Mouse (Mus musculus) heart, embryonic 13.5 days (tissue): Measurements from ENCODE around the gene Per3. TPM values are rescaled to one million over a fixed set of nuclear protein-coding genes. Genes with fewer than 3 reads are reported as not detected.

ENCODE experiments used
- ATAC-seq: fragments of 200-750 bp; cut with Nextera tagmentation; 2 replicates; pipeline ENCODE4 v1.8.0; 2017; ENCODE audit warnings: moderate TSS enrichment; ENCODE audit not compliant: insufficient number of reproducible peaks, low FRiP score, low TSS enrichment; ENCODE audit errors: extremely low read depth
- H3K27ac ChIP-seq: fragments of 300-500 bp; sonication (generic); replicated peaks from 2 replicates; pipeline ENCODE4 v1.5.1; 2015; ENCODE audit warnings: moderate library complexity, mild to moderate bottlenecking, inconsistent platforms
- H3K27me3 ChIP-seq: fragments of 300-500 bp; sonication (generic); replicated peaks from 2 replicates; pipeline ENCODE4 v1.6.1; 2015; ENCODE audit warnings: mild to moderate bottlenecking, inconsistent platforms
- H3K36me3 ChIP-seq: fragments of 300-500 bp; sonication (generic); 2 replicates; pipeline ENCODE4 v1.6.1; 2015; ENCODE audit warnings: mild to moderate bottlenecking, inconsistent platforms
- H3K4me1 ChIP-seq: fragments of 300-500 bp; sonication (generic); 2 replicates; pipeline ENCODE4 v1.6.1; 2015; ENCODE audit warnings: inconsistent platforms
- H3K4me2 ChIP-seq: fragments of 300-500 bp; sonication (generic); 2 replicates; pipeline ENCODE4 v1.6.1; 2015; ENCODE audit warnings: inconsistent platforms, mild to moderate bottlenecking, moderate library complexity
- H3K4me3 ChIP-seq: fragments of 300-500 bp; sonication (generic); 2 replicates; pipeline ENCODE4 v1.5.1; 2015; ENCODE audit warnings: moderate library complexity, mild to moderate bottlenecking, inconsistent platforms
- H3K9ac ChIP-seq: fragments of 300-500 bp; sonication (generic); 2 replicates; pipeline ENCODE4 v1.6.1; 2015; ENCODE audit warnings: inconsistent platforms, mild to moderate bottlenecking, moderate library complexity
- H3K9me3 ChIP-seq: fragments of 300-500 bp; sonication (generic); 2 replicates; pipeline ENCODE4 v1.6.1; 2016; ENCODE audit warnings: inconsistent platforms
- WGBS: fragments of 180-500 bp; shearing (Covaris S2); methylation state at CpG from one replicate; pipeline ENCODE4 v1.1.7; 2015; ENCODE audit warnings: mixed read lengths; 5-methylcytosine and 5-hydroxymethylcytosine counted together
- polyA plus RNA-seq: library from polyadenylated mRNA; unstranded; fragments of >200 nt; fragmentation: Nextera tagmentation; extraction: Ambion mirVana; gene quantifications from 2 replicates; pipeline ENCODE4 v1.2.1, GENCODE M21; 2015

Gene Per3
- polyA plus RNA-seq, 1 experiment from 2014 or later: 7.6 TPM

- WGBS: 95% methylated on average over 4 of the region's 4 CpGs
- no peak overlapping the region for H3K4me3 ChIP-seq
- peaks cover 49% of the 10 kb centered on the region for H3K36me3 ChIP-seq
- H3K9ac ChIP-seq: no peak overlapping the region
- no peaks in the 10 kb centered on the region for H3K27me3 ChIP-seq
- no peaks in the 10 kb centered on the region for H3K9me3 ChIP-seq
- H3K4me2 ChIP-seq: no peak overlapping the region
- H3K4me1 ChIP-seq: peaks cover 18% of the 10 kb centered on the region
- no peak for ATAC-seq
- H3K27ac ChIP-seq: no peak overlapping the region
Observed at GRCm38 (mm10) chr4:151059566-151059965, 15.1 kb upstream of the Per3 start.

- 77% methylated on average over 4 of the region's 4 CpGs for WGBS
- H3K27me3 ChIP-seq: no peaks in the 10 kb centered on the region
- peaks cover 56% of the 10 kb centered on the region for H3K36me3 ChIP-seq
- H3K9me3 ChIP-seq: no peaks in the 10 kb centered on the region
- no peak for ATAC-seq
- H3K4me2 ChIP-seq: peak overlapping the region; percentile 87
- peaks cover 18% of the 10 kb centered on the region for H3K4me1 ChIP-seq
- H3K4me3 ChIP-seq: peak overlapping the region; percentile 93
- peak overlapping the region; percentile 81 for H3K9ac ChIP-seq
- peak overlapping the region; percentile 97 for H3K27ac ChIP-seq
Observed at GRCm38 (mm10) chr4:151058634-151059033, 14.2 kb upstream of the Per3 start.

DNA sequence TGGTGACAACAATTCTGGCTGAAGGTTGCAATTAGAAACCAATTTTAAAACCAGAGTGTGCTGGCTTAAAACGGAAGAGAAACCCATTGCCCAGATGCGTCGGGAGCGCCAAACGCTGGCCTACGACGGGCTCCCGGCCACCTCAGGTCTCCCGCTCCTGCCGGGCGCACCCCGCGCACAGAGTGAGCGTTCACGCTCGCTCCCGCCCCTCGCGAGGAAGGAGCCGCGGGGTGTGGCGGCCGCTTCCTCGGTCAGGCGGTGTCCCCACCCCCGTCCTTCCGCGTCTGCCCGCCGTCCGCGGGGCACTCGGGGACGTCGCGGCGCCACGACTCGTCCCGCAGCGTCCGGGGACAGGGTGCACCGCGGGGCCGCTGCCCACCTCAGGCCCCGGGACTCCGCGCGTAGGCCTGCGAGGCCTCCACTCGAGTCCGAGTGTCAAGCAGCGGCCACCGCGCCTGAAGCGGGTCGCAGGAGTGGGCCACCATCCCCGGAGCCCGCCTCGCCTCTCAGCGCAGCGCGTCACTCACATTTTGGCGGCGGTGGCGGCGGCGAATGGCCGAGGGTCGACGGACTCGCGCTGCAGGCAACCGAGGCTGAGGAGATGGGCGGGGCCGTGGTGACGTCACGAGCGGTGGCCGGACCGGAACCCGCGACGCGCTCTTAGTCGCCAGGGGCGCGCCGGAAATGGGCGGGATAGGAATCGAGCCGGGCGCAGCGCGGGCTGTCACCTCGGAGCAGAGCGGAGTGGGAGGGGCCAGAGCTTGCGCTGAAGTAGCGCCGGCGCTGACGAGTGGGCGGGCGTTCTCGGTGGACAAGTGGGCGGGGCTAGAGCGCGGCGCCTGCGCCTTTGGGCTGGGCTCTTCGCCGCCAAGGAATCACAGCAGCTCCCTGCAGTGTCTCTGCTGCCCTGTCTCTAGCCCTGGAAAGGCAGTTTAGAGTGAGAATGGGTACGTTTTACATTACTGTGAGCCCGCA is 13.2 kb upstream of the Per3 start, which contains the start of gene Vamp3:
Vamp3 (minus strand) TSS at position 617 of the 975 bp plus-strand sequence.
- Histone ChIP-seq H3K27ac (peak within 1 kb of the TSS; percentile 97), H3K9ac (peak within 1 kb of the TSS; percentile 97), H3K4me2 (peak within 1 kb of the TSS; percentile 87), H3K9me3 (no peaks in the 10 kb centered on the region), H3K27me3 (no peaks in the 10 kb centered on the region), H3K36me3 (peaks cover 57% of the 10 kb centered on the region), H3K4me3 (peak within 1 kb of the TSS; percentile 93), H3K4me1 (peaks cover 18% of the 10 kb centered on the region)
- under 1% methylated on average over 109 of the region's 114 CpGs for WGBS
- ATAC-seq: peak; percentile 99

DNA sequence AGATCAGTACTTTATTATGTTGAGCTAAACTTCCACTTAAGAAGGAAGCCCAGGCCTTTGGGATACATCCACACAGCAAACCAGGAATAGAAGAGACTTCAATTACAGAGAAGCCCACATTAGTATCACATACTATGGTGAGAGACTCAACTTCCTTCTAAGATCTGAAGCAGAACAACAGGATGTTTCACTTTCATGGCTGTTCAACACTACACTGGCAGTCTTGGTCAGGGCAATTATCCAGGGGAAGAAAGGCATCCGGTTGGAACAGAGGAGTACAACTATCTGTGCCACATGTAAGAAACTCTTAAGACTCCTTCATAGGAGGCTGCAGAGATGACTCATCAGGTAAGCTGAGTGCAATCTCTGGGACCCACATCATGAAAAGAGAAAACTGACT is 6.7 kb upstream of the Per3 start:
- WGBS: 82% methylated on average over 1 of the region's 1 CpGs
- Histone ChIP-seq H3K9ac (no peak overlapping the region), H3K36me3 (peaks cover 92% of the 10 kb centered on the region), H3K9me3 (no peaks in the 10 kb centered on the region), H3K27ac (no peak overlapping the region), H3K4me3 (no peak overlapping the region), H3K27me3 (no peaks in the 10 kb centered on the region), H3K4me2 (no peak overlapping the region), H3K4me1 (peaks cover 3% of the 10 kb centered on the region)
- ATAC-seq: no peak

DNA sequence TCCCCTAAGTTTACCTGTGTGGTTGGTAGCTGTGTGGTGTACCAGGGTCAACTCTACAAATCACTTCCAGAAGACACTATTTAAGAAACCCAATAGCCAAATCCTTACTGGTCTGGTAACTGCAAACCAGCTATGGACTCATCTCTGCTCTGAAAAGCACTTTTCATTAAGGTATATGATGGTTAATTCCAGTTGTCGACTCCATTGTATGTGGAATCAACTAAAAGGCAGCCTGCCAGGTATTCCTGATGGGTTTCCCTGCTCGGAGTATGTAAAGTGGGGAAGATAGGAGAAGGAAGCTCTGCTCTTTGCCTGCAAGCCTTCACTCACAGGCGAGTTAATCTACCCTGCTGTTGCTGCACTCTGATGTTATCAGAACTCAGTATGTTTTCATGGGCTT is 2.1 kb upstream of the Per3 start:
- H3K4me3 ChIP-seq: no peak overlapping the region
- WGBS: 77% methylated on average over 3 of the region's 3 CpGs
- no peak for ATAC-seq
- H3K9me3 ChIP-seq: no peaks in the 10 kb centered on the region
- peaks cover 22% of the 10 kb centered on the region for H3K4me1 ChIP-seq
- H3K36me3 ChIP-seq: peaks cover 52% of the 10 kb centered on the region
- H3K4me2 ChIP-seq: no peak overlapping the region
- no peak overlapping the region for H3K9ac ChIP-seq
- no peaks in the 10 kb centered on the region for H3K27me3 ChIP-seq
- no peak overlapping the region for H3K27ac ChIP-seq

DNA sequence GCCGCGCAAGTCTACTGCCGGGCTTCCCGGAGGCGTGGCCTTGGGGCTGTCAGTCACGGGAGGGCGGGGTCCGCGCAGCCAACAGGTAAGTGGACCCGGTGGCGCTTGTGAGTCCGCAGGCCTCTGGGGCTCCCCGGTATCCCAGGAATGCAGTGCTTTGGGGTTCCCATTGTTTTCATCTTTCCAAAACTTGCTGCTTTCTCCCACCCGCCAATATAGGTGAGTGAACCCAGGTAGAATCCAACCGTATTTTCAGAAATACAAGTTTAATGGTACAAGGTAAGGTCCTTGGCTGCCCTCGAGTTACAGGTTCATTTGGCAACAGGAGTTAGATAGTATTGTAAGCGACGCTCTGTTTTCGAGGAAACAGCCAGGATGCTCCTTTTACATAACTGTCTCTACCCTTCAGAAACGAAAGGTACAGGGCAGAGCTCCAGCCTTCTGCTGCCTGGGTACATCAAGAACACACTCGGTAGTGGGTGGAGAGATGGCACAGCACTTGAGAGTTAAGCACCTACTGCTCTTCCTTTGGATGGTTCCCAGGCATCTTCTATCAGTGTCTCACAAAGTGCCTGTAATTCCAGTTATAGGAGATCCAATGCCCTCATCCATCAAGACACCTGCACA is 592 bp upstream of the Per3 start:
- Histone ChIP-seq H3K9me3 (no peaks in the 10 kb centered on the region), H3K4me1 (peaks cover 23% of the 10 kb centered on the region), H3K36me3 (peaks cover 42% of the 10 kb centered on the region), H3K27me3 (no peaks in the 10 kb centered on the region), H3K9ac (peak overlapping the region; percentile 73), H3K4me3 (peak overlapping the region; percentile 71), H3K27ac (0 out of 2 replicates have a peak overlapping the region, but pooled peaks have one; percentile 20), H3K4me2 (peak overlapping the region; percentile 99)
- 3% methylated on average over 21 of the region's 21 CpGs for WGBS
- no peak for ATAC-seq

DNA sequence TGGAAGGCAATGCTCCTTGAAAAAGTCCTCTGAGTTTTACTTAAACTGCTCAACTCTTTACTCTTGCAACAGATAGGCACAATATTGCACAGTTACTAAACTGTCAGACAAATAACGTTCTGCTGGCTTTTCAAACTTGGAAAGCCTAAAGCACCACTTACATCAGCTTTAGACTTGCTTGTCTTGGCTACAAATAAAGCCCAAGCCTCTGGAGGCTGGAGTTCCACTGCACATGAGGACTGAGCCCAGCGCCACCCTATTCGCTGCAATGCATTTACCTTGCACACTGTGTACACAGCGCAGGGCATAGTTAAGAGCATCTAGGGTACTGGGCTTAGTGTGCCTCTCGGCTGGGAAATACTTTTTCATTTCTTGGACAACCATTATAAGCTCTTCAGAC is 1.2 kb downstream of the Per3 start:
- Histone ChIP-seq H3K27me3 (no peaks in the 10 kb centered on the region), H3K36me3 (peaks cover 32% of the 10 kb centered on the region), H3K27ac (no peak overlapping the region), H3K4me3 (peak overlapping the region; percentile 71), H3K4me1 (peaks cover 23% of the 10 kb centered on the region), H3K4me2 (peak overlapping the region; percentile 99), H3K9me3 (no peaks in the 10 kb centered on the region), H3K9ac (peak overlapping the region; percentile 89)
- ATAC-seq: no peak
- 48% methylated on average over 5 of the region's 5 CpGs for WGBS

GRCm38 (mm10) chr4:151041506-151041905 is 3.0 kb downstream of the Per3 start:
- ATAC-seq: no peak
- H3K4me3 ChIP-seq: no peak overlapping the region
- H3K36me3 ChIP-seq: peaks cover 27% of the 10 kb centered on the region
- no peaks in the 10 kb centered on the region for H3K27me3 ChIP-seq
- peaks cover 23% of the 10 kb centered on the region for H3K4me1 ChIP-seq
- 63% methylated on average over 5 of the region's 5 CpGs for WGBS
- peak overlapping the region; percentile 55; the same call in 1 of the 2 replicates for H3K9ac ChIP-seq
- peak overlapping the region; percentile 35 for H3K4me2 ChIP-seq
- H3K9me3 ChIP-seq: no peaks in the 10 kb centered on the region
- no peak overlapping the region for H3K27ac ChIP-seq

GRCm38 (mm10) chr4:151037800-151038199 is 6.7 kb downstream of the Per3 start:
- Histone ChIP-seq H3K27ac (no peak overlapping the region), H3K4me1 (peaks cover 5% of the 10 kb centered on the region), H3K27me3 (no peaks in the 10 kb centered on the region), H3K9ac (no peak overlapping the region), H3K36me3 (peaks cover 28% of the 10 kb centered on the region), H3K4me3 (no peak overlapping the region), H3K4me2 (no peak overlapping the region), H3K9me3 (no peaks in the 10 kb centered on the region)
- no peak for ATAC-seq
- 81% methylated on average over 11 of the region's 11 CpGs for WGBS

DNA sequence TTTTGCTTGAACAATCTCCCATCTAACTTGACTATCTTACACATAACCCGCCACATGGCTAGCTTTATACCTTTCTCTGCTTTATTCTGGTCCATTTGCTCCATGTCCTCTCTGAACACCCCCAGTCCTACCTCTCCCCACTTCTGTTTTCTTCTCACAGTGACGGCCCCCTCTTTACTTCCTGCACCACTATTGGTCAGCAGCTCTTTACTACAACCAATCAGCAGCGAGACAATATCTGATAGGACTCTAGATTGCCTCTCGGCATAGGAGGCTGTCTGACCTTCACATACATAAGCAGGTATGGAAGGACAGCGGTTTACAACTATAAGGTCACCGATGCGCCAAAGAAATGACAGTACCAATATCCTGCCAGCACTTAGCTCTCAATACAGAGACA is 7.9 kb downstream of the Per3 start:
- Histone ChIP-seq H3K27me3 (no peaks in the 10 kb centered on the region), H3K27ac (no peak overlapping the region), H3K4me2 (no peak overlapping the region), H3K9ac (no peak overlapping the region), H3K4me3 (no peak overlapping the region), H3K9me3 (no peaks in the 10 kb centered on the region), H3K4me1 (peaks cover under 1% of the 10 kb centered on the region), H3K36me3 (peaks cover 34% of the 10 kb centered on the region)
- WGBS: 76% methylated on average over 7 of the region's 7 CpGs
- ATAC-seq: no peak

GRCm38 (mm10) chr4:151027001-151027400 is 17.5 kb downstream of the Per3 start:
- no peak for ATAC-seq

More at GRCm38 (mm10) chr4:151027001-151027400, 17.5 kb downstream of the Per3 start:
- Histone ChIP-seq H3K9ac (no peak overlapping the region), H3K27ac (no peak overlapping the region), H3K27me3 (no peaks in the 10 kb centered on the region), H3K4me1 (peaks cover 5% of the 10 kb centered on the region), H3K9me3 (no peaks in the 10 kb centered on the region), H3K4me3 (no peak overlapping the region), H3K36me3 (peaks cover 38% of the 10 kb centered on the region), H3K4me2 (no peak overlapping the region)
- 42% methylated on average over 6 of the region's 6 CpGs for WGBS
